Mouse (Mus musculus): Measurements from ENCODE around the gene Rgs2. TPM values are rescaled to one million over a fixed set of nuclear protein-coding genes. Genes with fewer than 3 reads are reported as not detected.

Gene Rgs2
- total RNA-seq, 1 experiment: 0.49 TPM

- no peaks in the 10 kb centered on the region for H3K9me3 ChIP-seq (ENCODE audit: control insufficient read depth, insufficient read depth, low read depth, low read length)
- H3K27ac ChIP-seq (ENCODE audit: insufficient read depth, low read depth, low read length, poor library complexity, severe bottlenecking): no peak overlapping the region
- no peak overlapping the region for H3K4me3 ChIP-seq (ENCODE audit: insufficient read depth in 1 of 2, low read depth in 1 of 2, low read length in 2 of 2, poor library complexity in 1 of 2, severe bottlenecking in 1 of 2)
- DNase-seq (ENCODE audit: low read depth, low spot score): no peak
- no peaks in the 10 kb centered on the region for H3K4me1 ChIP-seq (ENCODE audit: control insufficient read depth in 2 of 2, insufficient read depth in 2 of 2, low read length in 2 of 2, poor library complexity in 1 of 2)
- no peak overlapping the region for H3K9ac ChIP-seq (ENCODE audit: insufficient read depth, low read depth, low read length, poor library complexity, severe bottlenecking)
- TF ChIP-seq MAFK (IDR thresholded peaks at IDR 0.05; ENCODE audit: insufficient read depth, low read depth, low read length) (no peak), HCFC1 (IDR thresholded peaks at IDR 0.05; ENCODE audit: borderline replicate concordance, insufficient read depth, low read length) (no peak), ZC3H11A (IDR thresholded peaks at IDR 0.05; ENCODE audit: borderline replicate concordance, low read depth, low read length) (no peak), CHD2 (IDR thresholded peaks at IDR 0.05; ENCODE audit: low read depth, low read length) (no peak), ZNF384 (IDR thresholded peaks at IDR 0.05; ENCODE audit: low read depth, low read length) (no peak)
- no peaks in the 10 kb centered on the region for H3K36me3 ChIP-seq (ENCODE audit: control insufficient read depth, insufficient read depth, low read length, poor library complexity, severe bottlenecking)
- in situ Hi-C loops (cut with MboI; ENCODE audit: low sequenced_read_pairs in 2 of 2, unreplicated experiment in 2 of 2): loop anchor here in 1 of 2 experiments (25.0 kb wide), 1 partner anchor 195 kb away; no protein-coding TSS in a partner anchor
Measured at GRCm38 (mm10) chr1:144007341-144007740, 3.4 kb upstream of the Rgs2 start.

GRCm38 (mm10) chr1:144006542-144006941 is 2.6 kb upstream of the Rgs2 start:
- no peak overlapping the region for H3K4me3 ChIP-seq (ENCODE audit: insufficient read depth in 1 of 2, low read depth in 1 of 2, low read length in 2 of 2, poor library complexity in 1 of 2, severe bottlenecking in 1 of 2)
- H3K9me3 ChIP-seq (ENCODE audit: control insufficient read depth, insufficient read depth, low read depth, low read length): no peaks in the 10 kb centered on the region
- H3K4me1 ChIP-seq (ENCODE audit: control insufficient read depth in 2 of 2, insufficient read depth in 2 of 2, low read length in 2 of 2, poor library complexity in 1 of 2): no peaks in the 10 kb centered on the region
- in situ Hi-C loops (cut with MboI; ENCODE audit: low sequenced_read_pairs in 2 of 2, unreplicated experiment in 2 of 2): loop anchor here in 1 of 2 experiments (25.0 kb wide), 1 partner anchor 194 kb away; no protein-coding TSS in a partner anchor
- H3K36me3 ChIP-seq (ENCODE audit: control insufficient read depth, insufficient read depth, low read length, poor library complexity, severe bottlenecking): no peaks in the 10 kb centered on the region
- H3K9ac ChIP-seq (ENCODE audit: insufficient read depth, low read depth, low read length, poor library complexity, severe bottlenecking): no peak overlapping the region
- peak; percentile 15 for DNase-seq (ENCODE audit: low read depth, low spot score)
- H3K27ac ChIP-seq (ENCODE audit: insufficient read depth, low read depth, low read length, poor library complexity, severe bottlenecking): no peak overlapping the region
- TF ChIP-seq CHD2 (IDR thresholded peaks at IDR 0.05; ENCODE audit: low read depth, low read length) (no peak), ZNF384 (IDR thresholded peaks at IDR 0.05; ENCODE audit: low read depth, low read length) (0 out of 2 replicates have a peak, but pooled peaks have one; percentile 25), ZC3H11A (IDR thresholded peaks at IDR 0.05; ENCODE audit: borderline replicate concordance, low read depth, low read length) (peak; percentile 25; the same call in 1 of the 2 replicates), MAFK (IDR thresholded peaks at IDR 0.05; ENCODE audit: insufficient read depth, low read depth, low read length) (no peak)

GRCm38 (mm10) chr1:144005648-144006047 is 1.7 kb upstream of the Rgs2 start:
- no peak overlapping the region for H3K9ac ChIP-seq (ENCODE audit: insufficient read depth, low read depth, low read length, poor library complexity, severe bottlenecking)
- TF ChIP-seq HCFC1 (IDR thresholded peaks at IDR 0.05; ENCODE audit: borderline replicate concordance, insufficient read depth, low read length) (no peak), ZNF384 (IDR thresholded peaks at IDR 0.05; ENCODE audit: low read depth, low read length) (no peak)
- in situ Hi-C loops (cut with MboI; ENCODE audit: low sequenced_read_pairs in 2 of 2, unreplicated experiment in 2 of 2): loop anchor here in 1 of 2 experiments (25.0 kb wide), 1 partner anchor 193 kb away; no protein-coding TSS in a partner anchor
- no peak overlapping the region for H3K27ac ChIP-seq (ENCODE audit: insufficient read depth, low read depth, low read length, poor library complexity, severe bottlenecking)
- H3K9me3 ChIP-seq (ENCODE audit: control insufficient read depth, insufficient read depth, low read depth, low read length): no peaks in the 10 kb centered on the region
- H3K4me3 ChIP-seq (ENCODE audit: insufficient read depth in 1 of 2, low read depth in 1 of 2, low read length in 2 of 2, poor library complexity in 1 of 2, severe bottlenecking in 1 of 2): no peak overlapping the region
- H3K4me1 ChIP-seq (ENCODE audit: control insufficient read depth in 2 of 2, insufficient read depth in 2 of 2, low read length in 2 of 2, poor library complexity in 1 of 2): no peaks in the 10 kb centered on the region
- no peak for DNase-seq (ENCODE audit: low read depth, low spot score)
- H3K36me3 ChIP-seq (ENCODE audit: control insufficient read depth, insufficient read depth, low read length, poor library complexity, severe bottlenecking): no peaks in the 10 kb centered on the region

GRCm38 (mm10) chr1:144004741-144005140 is 780 bp upstream of the Rgs2 start:
- Histone ChIP-seq H3K9me3 (ENCODE audit: control insufficient read depth, insufficient read depth, low read depth, low read length) (no peaks in the 10 kb centered on the region), H3K4me1 (ENCODE audit: control insufficient read depth in 2 of 2, insufficient read depth in 2 of 2, low read length in 2 of 2, poor library complexity in 1 of 2) (no peaks in the 10 kb centered on the region), H3K4me3 (ENCODE audit: insufficient read depth in 1 of 2, low read depth in 1 of 2, low read length in 2 of 2, poor library complexity in 1 of 2, severe bottlenecking in 1 of 2) (peak overlapping the region; percentile 60 to 68), H3K9ac (ENCODE audit: insufficient read depth, low read depth, low read length, poor library complexity, severe bottlenecking) (no peak overlapping the region), H3K27ac (ENCODE audit: insufficient read depth, low read depth, low read length, poor library complexity, severe bottlenecking) (no peak overlapping the region), H3K36me3 (ENCODE audit: control insufficient read depth, insufficient read depth, low read length, poor library complexity, severe bottlenecking) (no peaks in the 10 kb centered on the region)
- DNase-seq (ENCODE audit: low read depth, low spot score): peak; percentile 7
- in situ Hi-C loops (cut with MboI; ENCODE audit: low sequenced_read_pairs in 2 of 2, unreplicated experiment in 2 of 2): loop anchor here in 1 of 2 experiments (25.0 kb wide), 1 partner anchor 192 kb away; no protein-coding TSS in a partner anchor
- TF ChIP-seq CHD2 (IDR thresholded peaks at IDR 0.05; ENCODE audit: low read depth, low read length): no peak
- TF ChIP-seq ZC3H11A (IDR thresholded peaks at IDR 0.05; ENCODE audit: borderline replicate concordance, low read depth, low read length): no peak
- no peak for TF ChIP-seq ZNF384 (IDR thresholded peaks at IDR 0.05; ENCODE audit: low read depth, low read length)
- TF ChIP-seq HCFC1 (IDR thresholded peaks at IDR 0.05; ENCODE audit: borderline replicate concordance, insufficient read depth, low read length): no peak
- TF ChIP-seq MAFK (IDR thresholded peaks at IDR 0.05; ENCODE audit: insufficient read depth, low read depth, low read length): no peak

- DNase-seq (ENCODE audit: low read depth, low spot score): no peak
- in situ Hi-C loops (cut with MboI; ENCODE audit: low sequenced_read_pairs in 2 of 2, unreplicated experiment in 2 of 2): loop anchor here in 1 of 2 experiments (25.0 kb wide), 1 partner anchor 191 kb away; no protein-coding TSS in a partner anchor
- H3K4me3 ChIP-seq (ENCODE audit: insufficient read depth in 1 of 2, low read depth in 1 of 2, low read length in 2 of 2, poor library complexity in 1 of 2, severe bottlenecking in 1 of 2): peak overlapping the region; percentile 57 to 68; a peak in 3 of 4 replicates
- no peak overlapping the region for H3K27ac ChIP-seq (ENCODE audit: insufficient read depth, low read depth, low read length, poor library complexity, severe bottlenecking)
- no peak for TF ChIP-seq MAFK (IDR thresholded peaks at IDR 0.05; ENCODE audit: insufficient read depth, low read depth, low read length)
- no peak for TF ChIP-seq CHD2 (IDR thresholded peaks at IDR 0.05; ENCODE audit: low read depth, low read length)
- TF ChIP-seq ZC3H11A (IDR thresholded peaks at IDR 0.05; ENCODE audit: borderline replicate concordance, low read depth, low read length): no peak
- TF ChIP-seq HCFC1 (IDR thresholded peaks at IDR 0.05; ENCODE audit: borderline replicate concordance, insufficient read depth, low read length): no peak
- no peak for TF ChIP-seq ZNF384 (IDR thresholded peaks at IDR 0.05; ENCODE audit: low read depth, low read length)
- no peaks in the 10 kb centered on the region for H3K9me3 ChIP-seq (ENCODE audit: control insufficient read depth, insufficient read depth, low read depth, low read length)
- no peak overlapping the region for H3K9ac ChIP-seq (ENCODE audit: insufficient read depth, low read depth, low read length, poor library complexity, severe bottlenecking)
- no peaks in the 10 kb centered on the region for H3K36me3 ChIP-seq (ENCODE audit: control insufficient read depth, insufficient read depth, low read length, poor library complexity, severe bottlenecking)
- H3K4me1 ChIP-seq (ENCODE audit: control insufficient read depth in 2 of 2, insufficient read depth in 2 of 2, low read length in 2 of 2, poor library complexity in 1 of 2): no peaks in the 10 kb centered on the region
Measured at GRCm38 (mm10) chr1:144003416-144003815, 545 bp downstream of the Rgs2 start.

Measured in ES-E14 (cell line).